Mouse (Mus musculus) cortical plate, adult 2 months (tissue): ENCODE measurements around the gene Baat. TPM values are rescaled to one million over a fixed set of nuclear protein-coding genes. Genes with fewer than 3 reads are reported as not detected.
"Not testable (repeated sequence)": the region's sequence is repeated elsewhere in the genome, so short reads cannot be mapped to it uniquely, and the experiment has no call there.

ENCODE experiments used
- H3K27ac ChIP-seq: fragments of 200-500 bp; 2 replicates; pipeline ENCODE4 v1.5.1; 2012; ENCODE audit warnings: low read length, control low read depth, inconsistent platforms; ENCODE audit not compliant: insufficient read depth
- H3K4me1 ChIP-seq: fragments of 200-500 bp; 2 replicates; pipeline ENCODE4 v1.6.1; 2011; ENCODE audit warnings: low read length; ENCODE audit not compliant: control insufficient read depth, insufficient read depth
- H3K4me3 ChIP-seq: fragments of 200-500 bp; 2 replicates; pipeline ENCODE4 v1.5.1; 2011; ENCODE audit warnings: mild to moderate bottlenecking, low read length, control low read depth; ENCODE audit not compliant: insufficient read depth
- CTCF ChIP-seq: fragments of 200-500 bp; IDR thresholded peaks from 2 replicates; pipeline ENCODE4 v1.5.1; 2011; ENCODE audit warnings: mild to moderate bottlenecking, control low read depth, low read length; ENCODE audit not compliant: insufficient read depth; ENCODE audit errors: extremely low read depth
- POLR2A ChIP-seq: fragments of 200-500 bp; IDR thresholded peaks from 2 replicates; pipeline ENCODE4 v1.6.1; 2011; ENCODE audit warnings: mild to moderate bottlenecking, low read length, control low read depth; ENCODE audit not compliant: insufficient read depth; ENCODE audit errors: extremely low read depth
- polyA plus RNA-seq: library from polyadenylated mRNA; depleted of rRNA; stranded (reverse); fragments of >200 nt; gene quantifications from 2 replicates; pipeline ENCODE4 v1.2.3, GENCODE M21; 2012; rRNA removed

Gene Baat
- polyA plus RNA-seq, 1 experiment = 0.23 TPM

DNA sequence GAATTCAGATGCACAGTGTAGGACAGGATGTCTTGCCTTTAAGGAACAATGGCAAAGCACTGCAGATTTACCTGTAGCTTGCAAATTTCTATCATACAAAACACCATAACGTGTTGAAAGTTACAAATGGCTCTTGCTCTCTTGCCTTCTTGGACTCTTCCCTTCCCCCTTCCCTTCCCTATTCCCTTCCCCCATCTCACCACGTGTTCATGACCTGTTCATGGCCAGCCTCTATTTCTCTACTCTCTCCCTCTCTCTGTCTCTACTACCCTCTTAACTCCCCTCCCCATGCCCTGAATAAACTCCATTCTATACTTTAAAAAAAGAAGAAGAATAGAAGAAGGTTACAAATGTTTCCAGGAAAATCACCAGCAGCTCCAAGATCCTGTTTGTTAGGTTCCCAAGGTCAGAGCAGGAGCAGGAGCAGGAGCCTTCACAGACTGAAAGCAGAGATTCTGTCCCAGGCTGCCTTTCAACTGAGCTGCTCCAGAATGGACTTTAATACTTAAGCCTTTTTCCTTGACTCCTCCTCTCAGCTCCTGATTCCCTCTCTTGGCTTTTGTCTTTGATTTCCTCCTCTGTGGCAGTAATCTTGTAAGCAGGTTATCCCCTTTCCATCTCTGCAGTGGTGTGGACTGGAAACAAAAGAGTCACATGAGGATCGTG, 32.8 kb downstream of the Baat start, which contains the start of gene Acnat1:
Gene Acnat1 (minus strand): TSS at position 478 of the 666 bp plus-strand sequence.
- Histone ChIP-seq H3K4me3 (no peak within 1 kb of the TSS), H3K27ac (no peak within 1 kb of the TSS), H3K4me1 (no peaks in the 10 kb centered on the region)
- TF ChIP-seq CTCF (no peak), POLR2A (no peak)

DNA sequence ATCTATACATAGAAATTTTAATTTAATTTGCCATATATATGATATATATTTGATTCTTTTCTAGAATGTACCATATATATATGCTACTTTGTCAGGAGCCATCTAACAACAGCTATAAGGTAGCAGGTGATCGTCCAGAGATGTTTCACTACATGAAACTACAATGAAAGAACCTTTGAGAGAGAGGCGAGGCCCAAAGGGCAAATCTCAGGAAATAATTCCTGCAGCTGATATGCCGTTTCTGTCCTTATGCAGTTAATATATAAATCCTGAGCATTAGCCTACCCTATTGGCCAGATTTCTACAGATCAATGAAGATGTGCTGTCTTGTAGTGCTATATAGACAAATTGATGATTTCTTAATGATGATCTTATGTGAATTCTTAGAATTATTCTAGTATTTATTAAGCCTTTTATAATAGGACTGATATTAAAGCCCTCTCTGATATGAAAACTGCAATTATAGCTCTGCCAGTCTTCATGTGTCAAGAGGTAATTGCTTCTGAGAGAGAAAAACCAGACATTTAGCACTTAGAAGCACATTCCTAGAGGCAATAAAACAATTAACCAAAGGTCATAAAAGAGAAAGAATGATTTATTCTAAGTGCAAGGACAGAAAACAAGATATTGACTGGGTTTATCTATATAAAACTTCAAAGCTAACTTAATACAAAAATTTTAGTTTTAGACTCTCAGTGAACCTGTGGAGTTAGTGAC, 36.8 kb downstream of the Baat start:
- Histone ChIP-seq H3K4me3 (no peak overlapping the region), H3K4me1 (no peaks in the 10 kb centered on the region), H3K27ac (no peak overlapping the region)
- TF ChIP-seq POLR2A = no peak
- no peak for TF ChIP-seq CTCF

DNA sequence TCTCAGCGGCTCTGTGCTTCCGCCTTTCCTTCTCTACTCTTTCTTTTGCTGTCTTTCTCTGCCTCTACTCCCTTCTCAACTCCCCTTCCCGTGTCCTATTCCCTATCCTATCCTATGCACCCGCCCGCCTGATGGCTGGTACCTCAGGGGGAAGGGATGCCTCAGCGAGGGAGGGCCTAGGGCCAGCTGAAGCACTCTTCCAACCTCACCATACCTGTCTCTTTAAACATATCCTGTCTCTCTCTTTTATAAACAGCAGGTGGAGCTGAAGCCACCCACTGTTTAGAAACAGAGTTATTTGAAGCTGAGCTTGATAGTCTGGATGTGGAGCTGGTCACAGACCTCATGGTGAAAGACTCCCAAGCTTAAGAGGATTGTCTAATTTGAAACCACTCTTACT, 39.0 kb downstream of the Baat start:
- no peak overlapping the region for H3K4me3 ChIP-seq
- TF ChIP-seq CTCF = no peak
- no peak for TF ChIP-seq POLR2A
- no peak overlapping the region for H3K27ac ChIP-seq
- no peaks in the 10 kb centered on the region for H3K4me1 ChIP-seq

DNA sequence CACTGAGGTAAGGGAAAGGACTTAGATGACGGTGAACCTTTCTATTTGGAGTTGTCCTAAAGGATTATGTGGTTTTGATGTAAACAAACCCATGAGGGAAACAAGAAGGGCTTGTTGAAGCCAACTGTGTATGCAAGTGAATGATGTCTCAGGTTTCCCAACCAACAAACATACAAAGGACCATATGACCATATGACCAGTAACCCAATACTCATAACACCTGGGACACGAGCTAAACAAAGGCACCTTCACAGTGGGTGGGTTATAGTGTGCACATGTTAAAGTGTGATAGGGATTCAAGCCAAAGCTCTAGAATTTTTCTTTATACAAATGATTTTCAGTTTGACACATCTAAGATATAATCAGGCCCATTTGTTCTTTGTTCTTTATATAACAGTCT, 50.2 kb downstream of the Baat start:
- TF ChIP-seq CTCF (no peak), POLR2A (no peak)
- Histone ChIP-seq H3K4me3 (no peak overlapping the region), H3K27ac (no peak overlapping the region), H3K4me1 (no peaks in the 10 kb centered on the region)

GRCm38 (mm10) chr4:49451848-49452551, 54.4 kb downstream of the Baat start:
- no peak for TF ChIP-seq POLR2A
- TF ChIP-seq CTCF = no peak
- no peak overlapping the region for H3K4me3 ChIP-seq
- H3K27ac ChIP-seq = no peak overlapping the region
- H3K4me1 ChIP-seq = no peaks in the 10 kb centered on the region

- not testable (repeated sequence) for H3K4me3 ChIP-seq, H3K27ac ChIP-seq, H3K4me1 ChIP-seq
Observed at GRCm38 (mm10) chr4:49451133-49451847, 55.1 kb downstream of the Baat start.

Other genes starting within 250 kb of the Baat start
- not detected in 2 replicates for gene Acnat2, start 98.4 kb downstream of the Baat start, polyA plus RNA-seq
- gene Acnat1, start 32.6 kb downstream of the Baat start, polyA plus RNA-seq = 0.06 and 0.15 TPM in 2 replicates
- 17.3 TPM in 2 replicates for gene Mrpl50, start 14.5 kb upstream of the Baat start, polyA plus RNA-seq
- gene Zfp189, start 14.6 kb upstream of the Baat start, polyA plus RNA-seq = 3.3 and 4.1 TPM in 2 replicates
- 4.3 and 5.7 TPM in 2 replicates for gene Aldob, start 43.0 kb upstream of the Baat start, polyA plus RNA-seq
- gene Tmem246, start 91.3 kb upstream of the Baat start, polyA plus RNA-seq = 76.4 and 78.4 TPM in 2 replicates
- gene Rnf20, start 125.4 kb upstream of the Baat start, polyA plus RNA-seq = 67.1 and 67.7 TPM in 2 replicates
- 0.26 and 0.33 TPM in 2 replicates for gene Ppp3r2, start 175.5 kb upstream of the Baat start, polyA plus RNA-seq